Mouse (Mus musculus): ENCODE measurements at regions not wholly inside any gene's neighbourhood (a gene's known extent, or its start where the extent isn't known, plus 50 kb on each side); places are given as distances from the start of the nearest gene placed in this dataset.

DNA sequence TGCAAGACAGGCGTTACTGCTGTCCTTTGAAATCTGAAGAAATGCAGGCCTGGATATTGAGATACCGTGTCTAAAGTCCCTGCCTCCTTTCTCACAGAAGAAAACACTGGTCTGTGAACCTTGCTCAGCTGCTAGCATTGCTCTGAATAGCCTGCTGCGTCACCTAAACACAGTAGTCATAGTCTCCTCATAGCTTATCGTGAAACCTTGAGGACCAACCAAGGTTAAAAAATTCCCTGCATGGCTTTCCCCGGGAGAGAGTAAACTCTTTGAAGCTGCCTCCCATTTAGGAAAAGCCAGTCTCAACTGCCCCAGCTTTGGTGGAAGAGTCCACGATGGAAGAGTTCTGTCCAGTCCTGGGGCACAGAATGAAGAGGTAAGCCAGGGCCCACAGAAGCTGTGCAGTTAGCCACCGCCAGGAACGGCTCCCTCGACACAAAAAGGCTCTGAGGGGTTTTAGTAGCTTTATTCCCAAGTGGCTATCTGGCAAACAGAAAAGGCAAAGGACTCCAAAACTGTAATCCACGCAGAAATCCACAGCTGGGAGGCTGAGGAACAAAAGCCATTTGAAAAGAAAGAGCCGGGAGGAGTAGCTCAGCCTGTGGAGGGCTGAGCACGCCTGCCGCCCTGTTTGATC, 142.0 kb upstream of the Rad23b start:
- no peak overlapping the region for H3K4me3 ChIP-seq (replicated peaks)
- ATAC-seq (ENCODE audit: insufficient read depth, low FRiP score, low read depth), result no peak
- H3K36me3 ChIP-seq, result no peaks in the 10 kb centered on the region

DNA sequence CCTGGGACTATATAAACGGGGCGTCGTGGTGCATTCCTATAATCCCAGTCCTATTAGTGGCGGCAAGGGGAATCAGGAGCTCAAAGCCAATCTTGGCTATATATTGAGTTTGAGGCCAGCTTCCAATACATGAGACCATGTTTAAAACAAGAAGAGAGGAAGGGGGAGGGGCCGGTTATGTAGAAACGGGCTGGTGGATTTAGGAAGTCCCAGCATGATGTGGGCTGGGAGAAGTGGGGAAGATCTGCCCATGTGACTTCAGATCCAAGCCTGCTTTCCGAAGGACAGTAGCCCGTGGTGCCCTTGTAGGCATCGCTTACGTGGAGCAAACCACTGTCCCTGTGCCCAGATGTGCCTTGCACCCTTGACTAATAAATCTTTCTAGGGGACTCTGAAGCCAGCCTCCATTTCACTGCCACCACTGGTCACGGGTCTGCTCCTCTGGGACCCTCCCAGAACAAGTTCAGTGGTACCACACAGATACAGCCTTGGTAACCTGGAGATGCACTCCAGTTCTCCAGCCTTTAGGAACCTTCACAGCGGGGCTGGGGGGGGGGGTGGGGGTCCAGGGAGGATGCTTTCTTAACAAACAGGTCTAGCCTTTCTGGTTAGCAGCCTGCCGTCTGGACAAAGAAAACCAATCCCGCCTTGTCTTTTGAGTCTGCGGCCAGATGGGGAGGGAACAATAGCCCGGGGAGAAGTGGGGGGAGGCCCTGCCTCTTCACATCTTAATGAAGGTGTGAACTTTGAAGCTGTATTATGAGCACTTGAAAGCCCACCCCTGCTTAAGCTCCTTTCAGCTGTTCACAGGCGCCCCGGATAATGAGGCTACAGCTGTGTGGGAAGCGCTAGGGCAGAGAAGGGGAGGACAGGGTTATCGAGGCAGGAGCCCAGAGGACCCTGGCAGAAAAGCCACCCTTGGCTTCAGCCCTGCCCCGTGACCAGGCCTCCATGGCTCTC, 141.2 kb upstream of the Rad23b start:
- H3K27ac ChIP-seq, result no peak overlapping the region
- no peaks in the 10 kb centered on the region for H3K36me3 ChIP-seq
- no peak overlapping the region for H3K4me3 ChIP-seq (replicated peaks)
- 23% methylated on average over 21 of the region's 21 CpGs for WGBS
- H3K27me3 ChIP-seq (replicated peaks), result no peaks in the 10 kb centered on the region
- 0 out of 2 replicates have a peak, but pooled peaks cover 4% of the 10 kb centered on the region for H3K4me1 ChIP-seq
- H3K9ac ChIP-seq, result no peak overlapping the region
- ATAC-seq (ENCODE audit: insufficient read depth, low FRiP score, low read depth), result no peak
- H3K9me3 ChIP-seq, result no peaks in the 10 kb centered on the region
- H3K4me2 ChIP-seq, result no peak overlapping the region

More for the DNA sequence above, 142.0 kb upstream of the Rad23b start:
- H3K27ac ChIP-seq, result no peak overlapping the region
- H3K9me3 ChIP-seq, result no peaks in the 10 kb centered on the region
- no peaks in the 10 kb centered on the region for H3K27me3 ChIP-seq (replicated peaks)
- 0 out of 2 replicates have a peak, but pooled peaks cover 4% of the 10 kb centered on the region for H3K4me1 ChIP-seq
- 45% methylated on average over 13 of the region's 13 CpGs for WGBS
- no peak overlapping the region for H3K4me2 ChIP-seq
- no peak overlapping the region for H3K9ac ChIP-seq

DNA sequence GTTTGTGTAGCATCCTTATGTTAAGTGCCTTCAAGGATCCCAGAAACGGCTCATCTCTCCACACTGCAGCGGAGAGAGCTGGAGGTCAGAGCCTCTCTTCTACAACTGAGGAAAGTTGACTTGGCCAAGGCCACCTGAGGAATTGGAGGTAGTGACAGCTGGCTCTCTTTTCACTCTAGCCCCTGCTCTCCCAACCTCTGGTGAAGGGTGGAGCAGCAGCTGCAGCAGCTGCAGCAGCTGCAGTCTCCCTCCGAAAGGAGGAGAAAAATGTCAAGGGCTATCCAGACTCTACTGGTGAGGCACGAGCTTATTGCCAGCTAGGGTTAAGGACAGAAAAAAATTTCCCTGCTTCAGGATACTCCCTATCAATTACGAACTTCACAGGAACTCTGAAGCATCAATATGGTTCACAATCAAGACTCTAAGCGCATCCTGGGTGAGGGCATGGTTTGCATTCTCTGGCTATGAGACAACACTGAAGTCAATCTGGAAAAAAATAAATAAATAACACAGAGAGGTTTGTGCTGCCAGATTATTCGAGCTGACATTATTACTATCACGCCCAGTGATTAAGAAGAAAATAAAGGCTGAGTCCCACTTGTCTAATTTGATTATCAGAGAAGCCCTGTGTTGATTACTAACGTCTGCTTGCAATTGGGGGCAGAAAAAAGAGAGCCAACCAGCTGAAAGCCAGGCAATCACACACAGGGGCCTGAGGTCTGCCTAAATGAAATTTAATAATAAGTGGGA, 134.2 kb upstream of the Rad23b start:
- no peak for ATAC-seq (ENCODE audit: insufficient read depth, low FRiP score, low read depth)
- WGBS, result 36% methylated on average over 9 of the region's 9 CpGs
- Histone ChIP-seq H3K4me3 (replicated peaks) (no peak overlapping the region), H3K9me3 (no peaks in the 10 kb centered on the region), H3K36me3 (no peaks in the 10 kb centered on the region), H3K27ac (no peak overlapping the region), H3K9ac (no peak overlapping the region), H3K4me2 (no peak overlapping the region), H3K4me1 (0 out of 2 replicates have a peak, but pooled peaks cover 3% of the 10 kb centered on the region), H3K27me3 (replicated peaks) (no peaks in the 10 kb centered on the region)

DNA sequence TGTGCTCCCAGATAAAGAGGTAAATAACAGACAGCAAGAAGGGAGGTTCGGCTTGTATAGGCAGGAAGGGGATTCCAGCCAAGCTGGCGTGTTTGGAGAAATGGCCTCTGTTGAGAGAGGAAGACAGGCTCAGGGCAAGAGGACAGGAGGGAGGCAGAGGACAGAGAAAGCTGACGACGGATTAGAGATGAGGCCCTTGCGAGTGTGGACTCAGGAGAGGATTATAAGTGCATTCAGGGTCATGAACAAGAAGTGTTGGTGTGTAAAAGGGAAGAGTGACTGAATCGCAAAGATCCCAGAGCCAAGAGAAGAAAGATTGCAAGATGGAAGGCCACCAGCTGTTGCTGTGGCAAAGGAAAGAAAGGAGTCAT, 133.7 kb upstream of the Rad23b start:
- Histone ChIP-seq H3K27me3 (replicated peaks) (no peaks in the 10 kb centered on the region), H3K4me3 (replicated peaks) (no peak overlapping the region), H3K4me1 (0 out of 2 replicates have a peak, but pooled peaks cover 3% of the 10 kb centered on the region), H3K27ac (peak overlapping the region; percentile 23), H3K36me3 (no peaks in the 10 kb centered on the region), H3K9ac (no peak overlapping the region), H3K4me2 (no peak overlapping the region), H3K9me3 (no peaks in the 10 kb centered on the region)
- ATAC-seq (ENCODE audit: insufficient read depth, low FRiP score, low read depth), result no peak
- WGBS, result 40% methylated on average over 6 of the region's 6 CpGs

DNA sequence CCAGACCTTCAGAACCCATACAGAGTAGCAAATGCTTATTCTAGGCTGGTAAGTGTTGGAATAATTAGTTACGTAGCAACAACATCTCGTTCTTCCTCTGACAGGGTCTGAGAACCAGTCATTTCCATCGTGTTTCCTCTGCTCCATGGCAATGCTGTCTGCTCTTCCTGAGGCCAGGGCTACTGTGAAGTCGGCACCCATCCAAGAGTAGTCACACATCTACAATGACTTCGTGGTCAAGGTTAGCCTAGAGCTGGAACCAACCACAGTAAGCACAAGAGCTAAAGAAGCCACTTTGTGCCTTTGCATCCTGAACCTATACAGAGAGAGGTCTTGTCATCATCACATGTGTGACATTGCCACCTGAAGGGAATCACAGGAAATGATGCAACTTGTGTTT, 124.1 kb upstream of the Rad23b start:
- Histone ChIP-seq H3K9me3 (no peaks in the 10 kb centered on the region), H3K27me3 (replicated peaks) (no peaks in the 10 kb centered on the region), H3K4me3 (replicated peaks) (no peak overlapping the region), H3K4me2 (no peak overlapping the region), H3K9ac (no peak overlapping the region), H3K27ac (no peak overlapping the region), H3K4me1 (no peaks in the 10 kb centered on the region), H3K36me3 (no peaks in the 10 kb centered on the region)
- WGBS, result 82% methylated on average over 5 of the region's 5 CpGs
- no peak for ATAC-seq (ENCODE audit: insufficient read depth, low FRiP score, low read depth)

DNA sequence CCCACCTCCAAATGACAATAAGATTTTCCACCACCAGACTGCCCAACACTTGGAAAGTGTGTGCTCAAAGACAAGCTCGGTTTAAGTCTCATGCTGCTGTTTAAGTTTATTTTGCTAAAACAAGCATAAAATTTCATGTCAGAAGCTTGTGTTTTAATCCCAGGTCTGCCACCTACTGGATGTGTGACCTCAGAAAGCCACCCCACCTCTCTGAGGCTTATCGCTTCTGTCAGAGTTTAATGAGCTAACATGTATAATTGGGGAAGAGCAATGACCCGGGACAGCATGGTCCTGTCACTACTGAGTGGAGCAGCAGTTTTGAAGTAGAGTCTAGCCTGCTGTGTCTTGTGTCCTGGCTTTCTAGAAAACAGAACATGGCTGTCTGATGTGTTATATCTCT, 122.4 kb upstream of the Rad23b start:
- no peak overlapping the region for H3K4me2 ChIP-seq
- no peaks in the 10 kb centered on the region for H3K9me3 ChIP-seq
- H3K27ac ChIP-seq, result no peak overlapping the region
- 44% methylated on average over 3 of the region's 3 CpGs for WGBS
- no peaks in the 10 kb centered on the region for H3K4me1 ChIP-seq
- no peaks in the 10 kb centered on the region for H3K36me3 ChIP-seq
- no peak for ATAC-seq (ENCODE audit: insufficient read depth, low FRiP score, low read depth)
- H3K9ac ChIP-seq, result no peak overlapping the region
- H3K27me3 ChIP-seq (replicated peaks), result no peaks in the 10 kb centered on the region
- no peak overlapping the region for H3K4me3 ChIP-seq (replicated peaks)

DNA sequence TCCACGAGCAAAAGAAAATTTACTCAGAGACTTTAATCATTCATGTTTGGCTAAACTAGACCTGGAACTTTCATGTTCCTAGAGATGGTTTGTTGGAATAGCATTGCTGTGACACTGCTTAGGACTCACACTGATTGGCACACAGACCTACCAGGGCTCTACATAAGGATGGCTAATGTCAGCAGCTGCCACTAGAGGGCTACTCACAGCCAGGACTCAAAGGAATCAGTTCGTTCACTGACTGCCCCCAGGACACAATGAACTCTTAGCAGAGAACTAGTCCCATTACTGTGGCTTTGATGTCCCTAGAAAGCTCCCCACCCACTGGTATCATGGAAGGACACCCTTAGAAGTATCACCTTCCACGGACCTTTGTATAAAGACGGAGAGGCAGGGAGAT, 118.3 kb upstream of the Rad23b start:
- 30% methylated on average over 4 of the region's 4 CpGs for WGBS
- Histone ChIP-seq H3K27me3 (replicated peaks) (no peaks in the 10 kb centered on the region), H3K36me3 (no peaks in the 10 kb centered on the region), H3K4me2 (no peak overlapping the region), H3K4me3 (replicated peaks) (no peak overlapping the region), H3K4me1 (no peaks in the 10 kb centered on the region), H3K27ac (no peak overlapping the region), H3K9me3 (no peaks in the 10 kb centered on the region), H3K9ac (no peak overlapping the region)
- no peak for ATAC-seq (ENCODE audit: insufficient read depth, low FRiP score, low read depth)

DNA sequence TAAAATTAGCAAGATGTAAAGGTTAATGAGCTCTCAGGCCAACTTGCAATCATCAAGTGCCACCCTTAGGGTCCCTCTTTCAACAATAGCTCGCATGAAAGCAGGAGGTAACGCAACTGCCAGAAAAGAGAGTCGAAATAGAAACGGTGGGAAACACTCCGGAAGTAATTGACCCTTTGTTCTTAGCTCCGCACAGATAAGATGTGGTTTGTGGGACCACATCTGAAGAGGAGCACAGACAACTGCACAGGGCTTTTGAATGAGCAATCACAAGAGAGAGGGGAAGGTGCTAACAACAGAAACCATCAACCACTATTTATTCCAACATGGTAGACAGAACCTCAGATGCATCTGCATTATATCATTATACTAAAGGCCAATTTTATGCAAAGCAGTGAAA, 112.0 kb upstream of the Rad23b start:
- H3K4me3 ChIP-seq (replicated peaks), result no peak overlapping the region
- H3K27me3 ChIP-seq (replicated peaks), result no peaks in the 10 kb centered on the region
- no peak overlapping the region for H3K9ac ChIP-seq
- WGBS, result 80% methylated on average over 6 of the region's 6 CpGs
- H3K9me3 ChIP-seq, result no peaks in the 10 kb centered on the region
- no peak overlapping the region for H3K4me2 ChIP-seq
- no peak overlapping the region for H3K27ac ChIP-seq
- no peaks in the 10 kb centered on the region for H3K36me3 ChIP-seq
- ATAC-seq (ENCODE audit: insufficient read depth, low FRiP score, low read depth), result no peak
- no peaks in the 10 kb centered on the region for H3K4me1 ChIP-seq

DNA sequence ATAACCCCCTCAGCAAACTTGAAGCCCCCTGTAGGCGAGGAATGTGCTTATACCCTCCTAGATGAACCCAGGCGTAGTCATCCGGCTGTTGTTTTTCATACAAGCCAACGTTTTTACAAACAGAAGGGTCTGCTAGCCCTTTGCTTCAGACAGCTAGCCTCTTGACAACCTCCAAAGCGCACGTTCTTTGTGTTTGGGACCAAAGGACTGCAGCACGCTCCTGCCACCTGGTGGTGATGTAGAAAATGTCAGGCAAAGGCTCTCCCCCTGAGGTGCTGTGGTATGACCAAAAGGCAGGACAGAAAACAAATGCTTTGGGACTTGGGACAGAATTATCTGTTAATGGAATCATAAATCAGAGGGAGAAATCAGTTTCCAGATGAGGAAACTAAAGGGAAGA, 109.4 kb upstream of the Rad23b start:
- ATAC-seq (ENCODE audit: insufficient read depth, low FRiP score, low read depth), result no peak

DNA sequence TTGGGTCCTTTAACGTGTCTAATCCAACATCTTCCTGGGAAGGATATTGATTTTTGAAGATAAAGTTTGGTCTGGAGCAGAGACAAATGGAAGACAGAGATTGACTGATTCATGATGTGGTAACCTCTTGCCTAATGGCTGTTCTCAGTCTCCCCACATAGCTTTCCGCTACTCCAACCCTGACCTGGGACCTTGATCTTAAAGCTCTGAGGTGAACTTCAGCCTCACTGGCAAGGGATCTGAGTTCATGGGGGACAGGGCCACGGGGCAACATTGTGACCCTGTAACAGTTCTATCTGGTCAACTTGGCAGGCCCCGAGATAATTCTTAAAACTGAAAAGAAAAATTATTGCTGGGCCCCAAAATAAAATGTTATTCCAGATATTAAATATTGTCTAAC, 107.5 kb upstream of the Rad23b start:
- Histone ChIP-seq H3K4me3 (replicated peaks) (no peak overlapping the region), H3K27me3 (replicated peaks) (no peaks in the 10 kb centered on the region), H3K36me3 (no peaks in the 10 kb centered on the region), H3K27ac (no peak overlapping the region), H3K4me2 (no peak overlapping the region), H3K9ac (no peak overlapping the region), H3K9me3 (no peaks in the 10 kb centered on the region), H3K4me1 (no peaks in the 10 kb centered on the region)
- no peak for ATAC-seq (ENCODE audit: insufficient read depth, low FRiP score, low read depth)
- WGBS, result 71% methylated on average over 4 of the region's 4 CpGs

More for the DNA sequence above, 109.4 kb upstream of the Rad23b start:
- 1% methylated on average over 7 of the region's 7 CpGs for WGBS
- Histone ChIP-seq H3K4me2 (no peak overlapping the region), H3K27ac (no peak overlapping the region), H3K36me3 (no peaks in the 10 kb centered on the region), H3K9ac (no peak overlapping the region), H3K27me3 (replicated peaks) (no peaks in the 10 kb centered on the region), H3K4me3 (replicated peaks) (no peak overlapping the region), H3K4me1 (no peaks in the 10 kb centered on the region), H3K9me3 (no peaks in the 10 kb centered on the region)

DNA sequence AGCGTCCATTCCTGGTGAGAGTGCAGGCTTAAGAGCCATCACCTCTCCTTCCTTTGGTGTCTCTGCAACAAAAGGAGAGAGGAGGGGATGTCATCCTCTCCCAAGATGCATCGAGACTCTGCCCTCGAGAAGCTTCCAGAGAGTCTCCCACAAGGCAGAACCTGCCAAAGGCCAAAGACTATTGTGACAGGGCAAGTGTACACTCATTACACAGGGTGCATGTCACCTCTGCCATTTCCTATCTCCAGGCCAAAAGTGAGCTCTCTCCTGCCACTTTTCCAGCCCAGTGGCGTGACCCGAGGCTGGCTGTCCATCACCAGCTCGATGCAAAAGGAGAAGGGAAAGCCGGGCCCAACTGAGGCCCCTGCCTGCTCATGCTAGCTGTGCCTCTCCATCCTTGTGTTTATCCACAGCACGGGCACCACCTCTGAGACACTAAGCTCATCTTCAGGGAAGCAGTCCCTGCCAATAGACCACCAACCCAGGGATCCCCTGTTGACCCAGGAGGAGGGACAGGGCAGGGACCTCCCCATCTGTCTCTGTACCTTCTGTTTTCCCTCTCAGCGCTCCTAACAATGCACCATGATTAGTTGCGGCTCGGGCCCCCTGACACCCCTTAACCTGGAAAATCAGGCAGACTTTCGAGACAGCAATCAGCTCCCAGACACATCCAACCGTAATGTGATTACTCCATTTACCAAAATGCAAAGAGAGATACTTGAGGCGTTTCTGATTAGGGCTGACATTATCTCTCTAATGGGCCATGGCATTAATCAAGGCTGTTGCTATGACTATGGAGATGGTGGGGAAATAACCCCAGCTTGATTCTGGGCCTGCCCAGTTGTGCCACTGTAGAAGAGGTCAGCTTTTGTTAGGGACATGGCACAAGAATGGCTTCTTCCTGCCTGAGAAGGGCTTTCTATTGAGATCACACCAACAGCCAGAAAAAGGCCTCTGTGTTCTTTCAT, 106.5 kb upstream of the Rad23b start:
- H3K4me2 ChIP-seq, result no peak overlapping the region
- no peak for ATAC-seq (ENCODE audit: insufficient read depth, low FRiP score, low read depth)
- no peaks in the 10 kb centered on the region for H3K9me3 ChIP-seq
- H3K27ac ChIP-seq, result no peak overlapping the region
- WGBS, result 72% methylated on average over 14 of the region's 14 CpGs
- H3K4me1 ChIP-seq, result no peaks in the 10 kb centered on the region
- no peak overlapping the region for H3K9ac ChIP-seq
- H3K4me3 ChIP-seq (replicated peaks), result no peak overlapping the region
- no peaks in the 10 kb centered on the region for H3K36me3 ChIP-seq
- no peaks in the 10 kb centered on the region for H3K27me3 ChIP-seq (replicated peaks)

All from stomach, embryonic 15.5 days (tissue).